Mouse (Mus musculus) adrenal gland, adult 18-20 months (tissue): ENCODE data around the gene Maneal. TPM values are rescaled to one million over a fixed set of nuclear protein-coding genes. Genes with fewer than 3 reads are reported as not detected.
A peak's percentile ranks its signal among the peaks of the same experiment; 100 is the strongest.

Experiments used
- DNase-seq, 2 experiments: peaks; one replicate each; pipeline ENCODE4 v3.0.0; 2021 to 2022; ENCODE audit warnings: low spot score in 2 of 2
- long read RNA-seq, 2 experiments: library from polyadenylated mRNA; stranded (forward); transcript quantifications; one replicate each; pipeline ENCODE4 v2.0.0; 2021
- total RNA-seq, 2 experiments: library from RNA; stranded (reverse); gene quantifications; 1 replicate in 1 of 2; 2 replicates in 1 of 2; pipeline ENCODE4 v1.2.3; 2021

The Maneal gene
- 1 to 10 TPM; 4.0 to 5.0 TPM for total RNA-seq
- long read RNA-seq, experiment 1, transcript Maneal-201 (4 exons, 2,727 nt): major isoform, 13 of 13 reads
- long read RNA-seq, experiment 1, partial matches to known transcripts: 0 of 13 reads
- long read RNA-seq, experiment 1, other reads (novel, unspliced or antisense): 0 of 13 reads
- long read RNA-seq, experiment 2, transcript Maneal-201 (4 exons, 2,727 nt): major isoform, 19 of 22 reads
- long read RNA-seq, experiment 2, partial matches to known transcripts: 1 of 22 reads
- long read RNA-seq, experiment 2, other reads (novel, unspliced or antisense): 2 of 22 reads

DNA sequence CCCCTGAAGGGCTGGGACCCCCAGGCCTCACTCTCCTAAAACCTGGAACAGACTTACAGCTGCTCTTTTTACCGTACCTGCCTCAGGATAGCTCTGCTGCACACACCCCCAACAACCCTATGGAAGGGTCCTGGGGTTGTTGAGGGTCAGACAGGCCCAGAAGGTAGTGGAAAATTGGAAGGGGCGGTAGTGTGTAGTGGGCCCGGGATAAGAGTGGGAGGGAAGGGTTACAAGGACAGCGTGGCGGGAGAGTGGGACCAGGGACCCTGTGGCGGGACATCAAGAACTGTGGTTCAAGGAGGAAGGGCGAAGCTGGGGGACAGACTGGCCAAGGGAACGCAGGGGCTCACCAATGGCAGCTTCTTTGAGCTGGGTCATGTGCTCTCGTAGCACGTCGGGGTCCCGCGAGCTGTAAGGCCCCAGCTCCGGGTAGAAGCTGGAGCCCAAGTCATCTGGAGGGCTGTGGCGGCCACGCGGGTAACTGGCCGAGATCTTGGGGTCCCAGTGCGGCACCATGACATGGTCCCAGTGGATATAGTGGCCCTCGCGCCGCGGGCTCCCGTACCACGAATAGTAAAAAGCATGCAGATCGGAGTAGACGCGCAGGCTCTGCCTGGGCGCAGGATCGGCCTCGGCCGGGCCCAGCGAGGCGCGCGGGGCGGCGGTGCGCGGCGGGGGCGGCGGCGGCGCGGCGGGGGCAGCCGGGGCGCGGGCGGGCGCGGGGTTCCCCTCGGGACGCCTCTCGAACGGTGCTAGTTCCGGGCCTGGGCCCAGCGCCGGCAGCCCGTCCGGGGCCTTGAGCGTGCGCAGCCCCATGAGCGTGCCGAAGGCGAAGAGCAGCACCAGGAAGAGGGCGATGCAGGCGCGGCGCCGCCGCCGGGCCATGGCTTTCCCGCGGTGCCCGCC, at the start of gene Maneal:
Gene Maneal, minus strand, starts transcription at position 889 of the 906 bp plus-strand sequence.
- DNase-seq: no peak

DNA sequence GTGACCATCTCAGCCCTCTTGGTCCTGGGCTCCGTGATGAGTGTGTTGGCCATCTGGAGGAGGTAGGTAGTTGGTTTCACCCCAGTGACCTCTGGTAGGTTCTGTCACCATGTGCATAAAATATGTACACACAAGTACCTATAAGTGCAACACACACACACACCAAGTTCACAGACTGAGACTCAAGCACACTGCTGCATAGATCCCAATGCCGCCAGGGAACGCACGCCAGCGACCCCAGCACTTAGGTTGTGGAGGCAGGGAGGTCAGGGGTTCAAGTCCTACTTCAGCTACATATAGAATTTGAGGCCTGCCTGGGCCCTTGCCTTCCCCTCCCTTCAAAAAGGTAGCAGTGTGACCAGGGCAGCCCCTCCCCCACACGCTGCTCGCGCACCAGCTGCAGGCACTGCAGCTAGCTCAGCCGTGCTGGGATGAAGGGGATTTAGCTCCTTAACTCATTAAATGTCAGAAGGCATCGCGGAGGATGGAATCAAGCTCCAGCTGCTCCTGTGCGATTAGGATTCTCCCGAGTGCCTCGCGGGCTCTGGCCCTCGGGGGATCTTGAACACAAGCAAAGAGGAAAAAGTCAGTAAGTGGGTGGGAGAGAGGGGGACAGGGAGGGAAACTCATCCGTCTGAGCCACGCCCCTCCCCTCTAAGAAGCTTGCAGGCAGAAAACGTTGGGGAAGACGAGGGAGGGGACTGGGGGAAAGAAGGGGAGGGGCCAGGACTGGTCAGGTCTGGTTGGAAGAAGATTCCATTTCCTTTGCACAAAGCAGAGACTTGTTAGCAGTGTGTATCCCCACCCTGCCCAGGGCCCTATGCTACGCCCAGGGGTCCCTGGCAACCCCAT, 44.2 kb upstream of the Maneal start:
- DNase-seq: no peak

DNA sequence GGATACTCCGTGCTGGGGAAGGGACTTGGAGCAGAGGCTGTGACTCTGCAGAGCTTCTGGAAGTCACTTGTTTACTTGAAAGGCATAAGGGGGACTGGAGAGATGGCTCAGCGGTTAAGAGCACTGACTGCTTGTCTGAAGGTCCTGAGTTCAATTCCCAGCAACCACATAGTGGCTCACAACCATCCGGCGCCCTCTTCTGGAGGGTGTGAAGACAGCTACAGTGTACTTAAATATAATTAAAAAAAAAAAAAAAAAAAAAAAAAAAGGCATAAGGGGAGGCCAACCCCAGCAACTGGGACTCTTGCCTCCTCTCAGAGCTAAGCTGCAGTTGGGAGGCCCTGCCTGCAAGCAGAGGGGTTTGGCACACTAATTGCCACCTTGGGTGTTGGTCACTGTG, 43.4 kb upstream of the Maneal start:
- no peak for DNase-seq

DNA sequence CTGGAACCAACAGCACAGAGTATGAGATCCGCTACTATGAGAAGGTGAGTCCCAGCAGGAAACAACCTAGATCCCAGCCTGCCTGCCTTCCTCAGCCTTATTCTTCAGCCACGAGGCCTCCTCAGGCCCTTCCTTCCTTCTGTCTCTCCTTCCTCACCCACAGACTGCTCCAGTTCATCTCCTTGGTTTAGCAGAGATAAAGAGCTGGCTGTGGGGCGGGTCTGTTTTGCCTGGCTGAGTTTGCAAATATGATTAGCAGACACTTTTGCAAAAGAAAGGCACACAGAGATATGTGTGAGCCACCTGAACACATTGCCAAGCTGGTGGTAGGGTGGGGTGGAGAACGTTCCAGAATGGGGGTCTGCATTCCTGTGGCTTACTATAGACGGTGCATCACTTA, 37.9 kb upstream of the Maneal start:
- no peak for DNase-seq

DNA sequence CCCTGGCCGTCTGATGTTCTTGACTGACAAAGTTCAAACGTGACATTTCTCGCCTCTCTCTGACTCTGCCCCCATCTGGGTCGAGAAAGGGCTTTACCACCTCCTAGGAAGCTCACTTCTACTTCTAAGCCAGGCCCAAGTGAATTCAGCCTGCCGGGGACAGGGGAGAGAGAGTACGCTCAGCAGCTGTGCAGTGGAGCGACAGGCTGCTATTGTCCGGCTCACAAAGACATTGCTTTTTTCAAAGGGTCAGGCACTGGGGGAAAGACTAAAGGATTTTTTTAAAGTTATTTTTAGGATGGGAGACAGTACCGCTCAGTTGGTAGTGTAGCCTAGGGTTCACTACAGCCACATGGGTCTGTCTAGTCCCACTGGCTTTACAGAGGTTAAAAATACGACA, 36.5 kb upstream of the Maneal start:
- DNase-seq: no peak

DNA sequence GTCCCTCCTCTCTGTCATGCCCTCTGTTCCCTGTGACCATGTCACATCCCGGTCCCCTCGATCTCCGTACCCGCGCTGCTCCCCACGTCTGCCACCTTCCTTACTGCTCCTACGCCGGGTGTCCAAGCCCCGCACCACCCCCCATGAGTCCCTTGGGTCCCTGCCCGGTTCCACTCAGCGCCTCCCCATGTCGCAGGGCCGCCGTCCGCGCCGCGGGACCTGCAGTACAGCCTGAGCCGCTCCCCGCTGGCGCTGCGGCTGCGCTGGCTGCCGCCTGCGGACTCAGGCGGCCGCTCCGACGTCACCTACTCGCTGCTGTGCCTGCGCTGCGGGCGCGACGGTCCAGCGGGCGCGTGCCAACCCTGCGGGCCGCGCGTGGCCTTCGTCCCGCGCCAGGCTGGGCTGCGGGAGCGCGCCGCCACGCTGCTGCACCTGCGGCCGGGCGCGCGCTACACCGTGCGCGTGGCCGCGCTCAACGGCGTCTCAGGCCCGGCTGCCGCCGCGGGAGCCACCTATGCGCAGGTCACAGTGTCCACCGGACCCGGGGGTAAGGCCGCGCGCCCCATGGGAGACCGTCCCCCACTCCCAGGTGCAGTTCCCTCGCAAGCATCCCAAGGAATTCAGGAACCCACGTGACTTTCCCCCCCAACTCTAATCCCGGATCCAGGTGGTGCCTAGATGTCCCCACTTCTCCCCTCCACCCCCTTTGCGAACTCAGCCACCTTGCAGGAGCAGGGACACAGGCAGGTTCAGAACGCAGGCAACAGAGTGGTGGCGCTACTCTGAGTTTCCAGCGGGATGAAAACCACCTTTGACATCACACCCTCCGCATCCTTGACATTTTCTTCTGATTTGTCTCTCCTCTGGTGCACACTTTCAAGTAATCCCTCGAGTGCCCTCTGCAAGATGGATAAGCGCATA, 32.8 kb upstream of the Maneal start:
- DNase-seq: no peak

DNA sequence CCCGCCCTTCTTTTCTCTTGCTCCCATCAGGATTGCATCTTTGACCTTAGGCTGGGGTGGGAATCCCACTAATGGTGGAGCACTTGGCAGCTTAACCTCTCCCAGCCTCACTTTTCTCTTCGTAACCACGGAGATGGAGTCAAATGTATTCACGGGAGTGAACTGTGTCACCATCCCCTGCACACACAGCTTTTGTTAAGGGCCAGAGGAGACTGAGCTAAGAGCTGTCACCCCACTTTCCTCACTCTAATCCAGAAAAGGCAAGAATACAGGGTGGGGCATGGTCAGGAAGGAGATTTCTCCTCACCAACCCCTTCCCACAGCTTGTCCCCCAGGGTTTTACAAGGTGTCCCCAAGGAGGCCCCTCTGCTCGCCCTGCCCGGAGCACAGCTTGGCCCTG, 31.8 kb upstream of the Maneal start:
- no peak for DNase-seq

DNA sequence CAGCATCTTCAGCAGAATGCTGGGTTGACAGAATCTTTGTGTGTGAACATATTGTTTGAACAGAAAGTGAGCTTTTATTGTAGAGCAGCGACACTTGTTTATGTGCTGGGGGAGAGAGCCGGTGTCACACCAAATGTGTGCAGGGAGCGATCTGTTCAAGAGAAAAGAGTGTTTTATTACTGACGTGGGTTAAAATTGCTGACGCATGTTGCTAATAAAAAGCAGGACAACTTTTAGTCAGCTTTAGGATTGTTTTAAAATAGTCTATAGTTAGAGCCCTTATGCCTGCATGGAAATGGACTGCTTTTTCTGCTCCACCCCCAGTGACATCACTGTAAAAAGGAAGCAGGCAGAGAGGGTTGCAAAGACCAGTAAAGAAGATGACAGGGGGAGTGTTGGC, 28.9 kb upstream of the Maneal start:
- DNase-seq: no peak

DNA sequence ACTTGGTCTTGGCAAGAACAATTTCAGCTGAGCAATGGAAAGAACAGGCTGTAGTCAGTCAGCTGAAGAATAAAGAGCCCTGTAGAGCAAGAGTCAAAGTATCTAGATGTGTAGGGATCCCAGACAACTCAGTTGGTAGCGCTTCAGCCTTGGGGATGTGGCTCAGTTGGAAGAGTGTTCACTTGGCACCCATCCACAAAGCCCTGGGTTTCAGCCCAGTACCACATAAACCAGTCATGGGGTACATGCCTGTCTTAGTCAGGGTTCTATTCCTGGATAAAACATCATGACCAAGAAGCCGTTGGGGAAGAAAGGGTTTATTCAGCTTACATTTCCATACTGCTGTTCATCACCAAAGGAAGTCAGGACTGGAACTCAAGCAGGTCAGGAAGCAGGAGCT, 28.0 kb upstream of the Maneal start:
- DNase-seq: no peak

DNA sequence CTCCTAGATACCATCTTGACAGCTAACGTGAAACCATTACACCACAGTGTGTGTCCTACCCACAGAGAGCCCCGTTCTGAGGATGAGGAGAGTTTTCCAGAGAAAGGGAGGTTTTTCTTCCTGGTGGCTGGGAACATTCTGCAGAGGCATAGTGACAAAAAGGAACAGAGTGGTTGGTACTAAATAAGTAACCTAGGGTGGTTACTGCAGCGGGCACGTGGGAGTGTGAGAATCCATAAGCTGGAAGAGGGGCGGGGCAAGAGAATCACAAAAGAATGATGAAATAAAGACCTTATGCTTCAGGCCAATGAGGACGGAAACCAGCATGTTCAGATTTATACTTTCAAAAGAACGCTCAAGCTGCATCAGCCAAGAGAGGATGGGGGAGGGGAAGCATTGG, 26.7 kb upstream of the Maneal start:
- DNase-seq: no peak

DNA sequence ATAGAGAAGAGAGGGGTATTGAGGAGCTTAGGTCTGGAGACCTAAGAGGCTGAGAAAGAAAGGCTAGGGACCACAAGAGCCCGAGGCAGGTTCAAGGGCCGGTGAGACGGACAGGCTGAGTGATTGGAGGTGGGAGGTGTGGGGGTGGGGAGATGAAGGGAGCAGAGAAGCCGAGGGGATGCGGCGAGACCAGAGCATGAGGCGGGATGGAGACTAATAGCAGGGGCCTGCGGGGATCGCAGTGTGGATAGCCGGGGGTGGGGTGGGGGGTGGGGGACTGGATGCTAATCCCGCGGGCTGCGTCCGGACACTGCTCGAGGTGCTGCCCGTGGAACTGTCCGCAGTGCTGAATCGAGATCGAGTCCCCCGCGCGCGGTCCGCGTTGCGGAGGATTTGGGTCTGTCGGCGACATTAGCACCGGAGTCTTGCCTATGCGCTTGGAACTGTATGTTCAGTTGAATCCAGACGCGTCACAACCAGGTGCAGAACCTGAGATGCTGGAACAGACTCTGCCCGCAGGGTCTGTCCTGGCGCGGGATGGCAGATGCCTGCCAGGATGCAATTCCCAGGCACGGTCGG, 20.3 kb upstream of the Maneal start:
- DNase-seq: peak; percentile 43 to 46

DNA sequence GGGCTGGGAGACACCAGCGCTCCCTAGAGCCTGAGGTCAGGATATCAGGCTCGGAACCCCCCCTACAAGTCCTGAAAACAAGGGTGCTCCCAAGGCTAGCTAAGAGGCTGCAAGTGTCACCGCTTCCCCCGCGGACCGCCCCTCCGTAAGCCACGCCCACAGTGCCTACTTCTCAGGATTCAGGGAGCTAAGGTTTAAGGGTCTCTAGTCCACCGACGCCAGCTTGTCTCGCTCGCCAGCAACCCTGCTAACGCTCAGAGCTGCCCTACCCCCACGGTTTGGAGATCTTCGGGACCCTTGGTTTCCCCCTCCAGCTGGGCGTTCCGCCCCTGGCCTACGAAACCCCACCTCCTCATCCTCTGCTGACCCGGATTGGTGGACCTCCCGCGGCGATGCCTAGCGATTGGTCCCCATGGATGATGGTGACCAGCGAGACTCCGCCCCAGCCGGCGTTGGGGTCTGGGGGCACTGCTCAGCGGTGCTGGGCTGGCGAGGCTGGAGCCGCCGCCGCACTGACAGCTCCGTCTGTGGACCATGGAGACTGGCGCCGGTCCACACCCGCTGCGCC, 19.5 kb upstream of the Maneal start:
- DNase-seq: no peak

DNA sequence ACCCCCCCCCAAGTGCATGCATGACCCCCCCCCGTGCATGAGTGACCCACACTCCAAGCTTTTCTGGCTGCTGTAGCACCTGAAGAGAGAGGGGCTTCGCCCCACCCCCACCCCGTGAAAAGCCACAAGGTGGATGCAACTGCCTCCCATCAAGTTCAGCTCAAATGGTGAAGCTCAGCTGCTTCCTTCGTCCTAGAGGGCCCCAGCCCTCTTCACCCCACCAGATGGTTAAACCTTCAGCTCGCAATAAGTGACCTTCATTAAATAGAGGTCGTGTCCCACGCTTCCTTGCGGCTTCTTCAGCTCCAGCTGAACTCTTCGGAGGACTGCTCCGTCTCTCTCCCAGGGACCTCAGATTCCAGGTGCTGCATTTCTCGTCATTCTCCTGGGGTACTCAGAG, 18.6 kb upstream of the Maneal start, which contains the start of gene Epha10:
Gene Epha10, plus strand, starts transcription at position 301 of the 400 bp plus-strand sequence.
- DNase-seq: no peak

DNA sequence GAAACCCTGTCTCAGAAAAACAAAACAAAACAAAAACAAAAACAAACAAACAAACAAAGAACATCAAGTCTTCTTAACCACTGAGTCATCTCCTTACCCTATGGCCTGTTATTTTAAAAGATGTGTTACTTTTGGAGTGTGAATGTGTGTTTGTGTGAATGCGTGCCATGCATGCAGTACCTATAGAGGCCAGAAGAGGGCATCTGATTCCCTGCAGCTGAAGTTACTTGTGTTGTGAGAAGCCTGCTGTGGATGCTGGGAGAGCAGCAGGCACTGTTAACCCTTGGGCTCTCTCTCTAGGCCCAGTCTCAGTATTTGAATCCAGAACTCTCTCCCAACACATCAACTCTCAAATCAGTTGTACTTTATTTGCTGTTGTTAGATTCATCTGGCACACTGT, 10.7 kb upstream of the Maneal start:
- DNase-seq: no peak

DNA sequence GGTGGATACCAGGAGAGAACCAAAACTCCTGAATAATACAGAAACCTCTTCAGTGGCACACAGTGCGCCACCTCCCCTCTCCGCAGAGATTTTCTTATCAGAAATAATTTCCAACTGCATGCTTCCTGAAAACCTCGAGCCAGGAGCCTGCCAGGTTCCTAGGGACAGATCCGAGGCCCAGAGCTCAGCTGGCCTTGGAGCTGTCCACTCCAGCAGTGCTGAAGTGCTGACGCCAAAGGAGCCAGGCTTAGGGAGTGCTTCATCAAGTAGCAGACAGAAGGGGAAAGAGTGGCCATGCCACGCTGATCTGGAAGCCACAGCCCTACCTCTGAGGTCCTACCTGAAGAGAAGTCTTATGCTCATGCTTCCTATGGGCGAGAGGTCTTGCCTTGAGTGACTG, 1.5 kb downstream of the Maneal start:
- DNase-seq: peak; percentile 72 to 73

DNA sequence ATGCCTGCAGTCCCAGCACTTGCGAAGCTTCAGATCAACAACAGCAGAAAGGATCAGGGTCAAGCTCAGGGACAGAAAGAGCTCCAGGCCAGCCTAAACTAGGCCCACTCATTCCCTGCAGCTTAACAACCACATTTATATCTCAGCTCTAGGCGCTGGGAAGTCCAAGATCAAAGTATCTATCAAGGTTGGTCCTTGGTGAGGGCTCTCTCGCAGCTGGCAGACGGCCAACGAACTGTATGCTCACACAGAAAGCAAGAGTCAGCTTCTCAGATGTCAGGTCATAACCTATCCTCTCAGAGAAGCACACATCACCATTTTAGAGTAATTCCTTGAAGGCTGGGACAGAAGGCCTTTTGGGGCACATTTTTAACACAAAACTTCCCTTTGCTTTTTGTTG, 3.6 kb downstream of the Maneal start:
- peak; percentile 61 to 65 for DNase-seq

DNA sequence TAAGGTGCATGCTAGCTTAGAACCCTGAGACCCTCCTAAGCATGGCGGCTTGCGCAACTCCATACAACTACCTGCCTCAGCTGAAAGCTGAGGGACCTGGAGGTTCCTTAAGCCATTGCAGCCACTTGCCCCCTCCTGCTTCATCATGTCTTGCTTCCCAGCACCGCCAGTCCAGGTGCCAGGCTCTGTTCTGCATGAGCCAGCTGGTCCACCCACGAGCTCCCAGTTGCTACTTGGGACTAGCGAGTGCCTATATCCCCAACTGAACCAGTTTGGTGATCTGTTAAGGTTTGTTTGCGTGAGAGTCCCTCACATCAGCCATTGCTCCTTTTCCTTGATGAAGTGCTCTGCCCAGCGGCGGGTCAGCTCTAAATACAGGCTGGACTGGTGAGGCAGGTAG, 5.7 kb downstream of the Maneal start:
- DNase-seq: no peak

DNA sequence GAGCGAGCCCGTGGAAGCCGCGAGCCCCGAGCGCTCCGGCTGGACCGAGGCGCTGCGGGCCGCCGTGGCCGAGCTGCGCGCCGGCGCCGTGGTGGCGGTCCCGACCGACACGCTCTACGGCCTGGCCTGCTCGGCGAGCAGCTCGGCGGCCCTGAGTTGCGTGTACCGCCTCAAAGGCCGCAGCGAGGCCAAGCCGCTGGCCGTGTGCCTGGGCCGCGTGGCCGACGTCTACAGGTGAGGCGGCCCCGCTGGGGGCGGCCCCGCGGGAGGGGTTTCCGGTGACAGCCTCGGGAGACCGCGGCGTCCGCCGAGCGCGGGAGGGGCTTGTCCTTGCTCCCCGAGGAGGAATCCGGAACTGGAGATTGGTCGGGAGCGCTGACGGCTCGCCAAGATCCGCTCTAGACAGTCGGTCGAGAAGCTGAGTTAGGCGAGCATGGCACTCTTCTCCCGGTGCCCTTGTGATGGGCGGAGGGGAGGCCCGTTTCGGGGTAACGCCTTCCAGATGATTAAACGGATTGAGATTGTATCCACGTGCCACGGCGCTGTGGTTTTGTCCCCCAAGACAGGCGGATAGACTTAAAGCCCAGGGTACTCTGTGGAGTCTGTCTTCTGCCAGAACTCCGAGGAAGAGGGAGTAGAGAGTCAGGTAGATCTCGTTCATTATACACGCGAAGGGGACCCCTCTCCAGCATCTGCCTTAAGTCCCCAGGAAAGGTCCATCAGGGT, 10.9 kb downstream of the Maneal start, which contains the start of gene 1110065P20Rik:
Gene 1110065P20Rik, minus strand, starts transcription at position 264 of the 726 bp plus-strand sequence.
- peak; percentile 79 to 80 for DNase-seq
